Mouse (Mus musculus): ENCODE measurements at regions not wholly inside any gene's neighbourhood (a gene's known extent, or its start where the extent isn't known, plus 50 kb on each side); places are given as distances from the start of the nearest gene placed in this dataset.
A peak's percentile ranks its signal among the peaks of the same experiment; 100 is the strongest.

GRCm38 (mm10) chr1:158161533-158161932 lies 194.6 kb downstream of the Brinp2 start:
- peak; percentile 12 for DNase-seq (ENCODE audit: low spot score)

GRCm38 (mm10) chr1:158163411-158163810 lies 192.7 kb downstream of the Brinp2 start:
- DNase-seq (ENCODE audit: low spot score) = no peak

GRCm38 (mm10) chr1:158170006-158170405 lies 186.1 kb downstream of the Brinp2 start:
- DNase-seq (ENCODE audit: low spot score) = peak; percentile 63

- peak; percentile 32 for DNase-seq (ENCODE audit: low spot score)
Observed at GRCm38 (mm10) chr1:158180095-158180494, 176.0 kb downstream of the Brinp2 start.

- no peak for DNase-seq (ENCODE audit: low spot score)
Observed at GRCm38 (mm10) chr1:158181296-158181695, 174.8 kb downstream of the Brinp2 start.

- DNase-seq (ENCODE audit: low spot score) = no peak
Observed at GRCm38 (mm10) chr1:158187651-158188050, 168.5 kb downstream of the Brinp2 start.

GRCm38 (mm10) chr1:158192841-158193551 lies 163.1 kb downstream of the Brinp2 start:
- DNase-seq (ENCODE audit: low spot score) = peak; percentile 85

GRCm38 (mm10) chr1:158193968-158194565 lies 162.1 kb downstream of the Brinp2 start:
- no peak for DNase-seq (ENCODE audit: low spot score)
